Mouse (Mus musculus) G1E (cell line): ENCODE results near the gene Fam19a3. TPM values are rescaled to one million over a fixed set of nuclear protein-coding genes. Genes with fewer than 3 reads are reported as not detected.

ENCODE experiments used
- ATAC-seq: 2 replicates; pipeline ENCODE4 v1.8.0; 2016; ENCODE audit warnings: mild to moderate bottlenecking; ENCODE audit not compliant: insufficient number of reproducible peaks, poor library complexity, low FRiP score, severe bottlenecking; ENCODE audit errors: extremely low read depth
- DNase-seq: peaks from one replicate; pipeline ENCODE4 v3.0.0; 2012; ENCODE audit warnings: low spot score
- H3K27me3 ChIP-seq: 2 replicates; pipeline ENCODE4 v1.6.1; 2012; ENCODE audit warnings: mild to moderate bottlenecking, low read length, inconsistent platforms; ENCODE audit not compliant: insufficient read depth
- H3K36me3 ChIP-seq: replicated peaks from 2 replicates; pipeline ENCODE3; 2012; ENCODE audit warnings: mild to moderate bottlenecking, inconsistent platforms
- H3K4me1 ChIP-seq: 2 replicates; pipeline ENCODE4 v1.6.1; 2012; ENCODE audit warnings: low read depth, low read length, inconsistent platforms, mixed read lengths; ENCODE audit not compliant: insufficient read depth
- H3K4me3 ChIP-seq: 2 replicates; pipeline ENCODE4 v1.5.1; 2012; ENCODE audit warnings: low read depth, mild to moderate bottlenecking, inconsistent platforms, low read length, moderate library complexity, mixed read lengths
- H3K9me3 ChIP-seq: replicated peaks from 2 replicates; pipeline ENCODE4 v1.6.1; 2012; ENCODE audit warnings: inconsistent platforms
- CTCF ChIP-seq: IDR thresholded peaks from 2 replicates; pipeline ENCODE4 v1.5.1; 2012; ENCODE audit warnings: low read depth, low read length, inconsistent platforms, mixed read lengths
- GATA1 ChIP-seq: IDR thresholded peaks from 2 replicates; pipeline ENCODE4 v1.6.1; 2012; ENCODE audit warnings: borderline replicate concordance, low read length, inconsistent platforms, mixed read lengths
- GATA2 ChIP-seq: IDR thresholded peaks from 2 replicates; pipeline ENCODE4 v1.6.1; 2012; ENCODE audit warnings: low read depth, low read length, inconsistent platforms, borderline replicate concordance
- POLR2AphosphoS5 ChIP-seq: IDR thresholded peaks from 2 replicates; pipeline ENCODE4 v1.6.1; 2012; ENCODE audit warnings: low read depth, low read length, inconsistent platforms; ENCODE audit not compliant: insufficient replicate concordance
- TAL1 ChIP-seq: conservative IDR thresholded peaks from 2 replicates; pipeline ENCODE4 v1.6.1; 2012; ENCODE audit warnings: low read depth, low read length, inconsistent platforms, mixed read lengths
- polyA plus RNA-seq: library from polyadenylated mRNA; stranded (reverse); fragments of >175 nt; gene quantifications from 2 replicates; pipeline ENCODE4 v1.2.3, GENCODE M21; 2012
- total RNA-seq, 2 experiments: library from RNA; stranded (forward) in 1 of 2; stranded (reverse) in 1 of 2; fragments of 200-1000 nt in 1 of 2; fragments of >200 nt in 1 of 2; fragmentation: Nextera tagmentation in 1 of 2; gene quantifications; 2 replicates each; pipeline ENCODE4 v1.2.3; 2014 to 2017

Gene Fam19a3
- total and polyA plus RNA-seq, 3 experiments: 0.11 TPM; not detected in 2

- Histone ChIP-seq H3K27me3 (peaks cover 94% of the 10 kb centered on the region), H3K36me3 (no peaks in the 10 kb centered on the region), H3K4me1 (peaks cover 20% of the 10 kb centered on the region), H3K9me3 (no peaks in the 10 kb centered on the region), H3K4me3 (peak within 1 kb of the TSS; percentile 57; the same call in 1 of the 2 replicates)
- ATAC-seq (no peak), DNase-seq (no peak)
- TF ChIP-seq GATA1: no peak
- TF ChIP-seq GATA2: no peak
- TF ChIP-seq POLR2AphosphoS5: no peak
- TF ChIP-seq TAL1: no peak
- no peak for TF ChIP-seq CTCF
Measured at GRCm38 (mm10) chr3:104780561-104781420, 849 bp downstream of the Fam19a3 start, which contains the start of gene Ppm1j. TSS of gene Ppm1j (plus strand) at chr3:104781056.

- TF ChIP-seq CTCF (peak; percentile 90), POLR2AphosphoS5 (no peak)
- peak; percentile 40 for DNase-seq
- H3K27me3 ChIP-seq: peaks cover 89% of the 10 kb centered on the region
Measured at GRCm38 (mm10) chr3:104779949-104780348, 1.7 kb downstream of the Fam19a3 start.

GRCm38 (mm10) chr3:104777342-104777741 lies 4.3 kb downstream of the Fam19a3 start:
- Histone ChIP-seq H3K36me3 (no peaks in the 10 kb centered on the region), H3K9me3 (no peaks in the 10 kb centered on the region), H3K4me1 (peaks cover 20% of the 10 kb centered on the region), H3K4me3 (no peak overlapping the region), H3K27me3 (peaks cover 79% of the 10 kb centered on the region)
- ATAC-seq (no peak), DNase-seq (no peak)
- TF ChIP-seq TAL1: no peak
- TF ChIP-seq GATA2: no peak
- TF ChIP-seq POLR2AphosphoS5: no peak
- no peak for TF ChIP-seq GATA1
- TF ChIP-seq CTCF: no peak

More at GRCm38 (mm10) chr3:104779949-104780348, 1.7 kb downstream of the Fam19a3 start:
- no peaks in the 10 kb centered on the region for H3K36me3 ChIP-seq
- ATAC-seq: no peak; the same call in 1 of the 2 replicates
- H3K9me3 ChIP-seq: no peaks in the 10 kb centered on the region
- H3K4me3 ChIP-seq: no peak overlapping the region
- H3K4me1 ChIP-seq: peaks cover 20% of the 10 kb centered on the region

GRCm38 (mm10) chr3:104773301-104773700 lies 8.3 kb downstream of the Fam19a3 start:
- ATAC-seq: no peak
- no peak for DNase-seq
- TF ChIP-seq POLR2AphosphoS5 (no peak), CTCF (no peak), GATA1 (no peak), TAL1 (no peak), GATA2 (no peak)
- no peaks in the 10 kb centered on the region for H3K36me3 ChIP-seq
- H3K4me3 ChIP-seq: no peak overlapping the region
- no peaks in the 10 kb centered on the region; the same call in 1 of the 2 replicates for H3K4me1 ChIP-seq
- H3K9me3 ChIP-seq: no peaks in the 10 kb centered on the region
- peaks cover 64% of the 10 kb centered on the region for H3K27me3 ChIP-seq

GRCm38 (mm10) chr3:104771460-104771859 lies 10.2 kb downstream of the Fam19a3 start:
- no peaks in the 10 kb centered on the region for H3K36me3 ChIP-seq
- H3K9me3 ChIP-seq: no peaks in the 10 kb centered on the region
- no peak for DNase-seq
- peaks cover 54% of the 10 kb centered on the region for H3K27me3 ChIP-seq
- H3K4me1 ChIP-seq: no peaks in the 10 kb centered on the region; the same call in 1 of the 2 replicates
- ATAC-seq: no peak
- no peak overlapping the region for H3K4me3 ChIP-seq
- no peak for TF ChIP-seq POLR2AphosphoS5
- TF ChIP-seq CTCF: no peak

- TF ChIP-seq GATA1: no peak
- TF ChIP-seq POLR2AphosphoS5: no peak
- TF ChIP-seq CTCF: no peak
- TF ChIP-seq GATA2: no peak
- no peak for TF ChIP-seq TAL1
- no peaks in the 10 kb centered on the region; the same call in 1 of the 2 replicates for H3K4me1 ChIP-seq
- ATAC-seq (no peak), DNase-seq (no peak)
- no peaks in the 10 kb centered on the region for H3K9me3 ChIP-seq
- peaks cover 49% of the 10 kb centered on the region for H3K27me3 ChIP-seq
- no peaks in the 10 kb centered on the region for H3K36me3 ChIP-seq
- no peak overlapping the region for H3K4me3 ChIP-seq
Measured at GRCm38 (mm10) chr3:104770918-104771317, 10.7 kb downstream of the Fam19a3 start.
